14 mouse cellular contexts compared by ENCODE assay signal in genomic region chr2:75788511-75788910, GRCm38 (mm10).
"Had no signal": no experiment of that assay in that cellular context is flagged by ENCODE, and none has a peak within 500 bp of the region (broad histone marks: within the 10 kb centered on the region; RNA-seq: fewer than 3 reads in every experiment).

No protein-coding gene starts in this region.

- ATAC-seq: intestine, embryonic 15.5 days had no signal

- H3K27me3 ChIP-seq: intestine, embryonic 15.5 days; liver, embryonic 13.5 days; neural tube, embryonic 12.5 days; neural tube, embryonic 15.5 days; stomach, embryonic 15.5 days had no signal

- H3K27ac ChIP-seq: intestine, embryonic 15.5 days; kidney, postnatal 0 days; liver, embryonic 13.5 days; neural tube, embryonic 12.5 days; neural tube, embryonic 15.5 days; stomach, embryonic 15.5 days had no signal

- H3K4me3 ChIP-seq: intestine, embryonic 15.5 days; liver, embryonic 13.5 days; neural tube, embryonic 12.5 days; neural tube, embryonic 15.5 days; stomach, embryonic 15.5 days had no signal

- H3K36me3 ChIP-seq: intestine, embryonic 15.5 days; liver, embryonic 13.5 days; neural tube, embryonic 12.5 days; neural tube, embryonic 15.5 days; stomach, embryonic 15.5 days had no signal

- H3K9ac ChIP-seq: intestine, embryonic 15.5 days; liver, embryonic 13.5 days; neural tube, embryonic 12.5 days; neural tube, embryonic 15.5 days; stomach, embryonic 15.5 days had no signal

- H3K4me1 ChIP-seq: intestine, embryonic 15.5 days; liver, embryonic 13.5 days; neural tube, embryonic 12.5 days; stomach, embryonic 15.5 days had no signal

- DNase-seq: kidney, adult 11 months; kidney, postnatal 25 days; layer of hippocampus, adult 9-11 months; liver, embryonic 13.5 days; lung, adult 2 months; lung, postnatal 14 days; lung, postnatal 4 days; midbrain, embryonic 14.5 days; thymus, postnatal 25 days had no signal

- H3K9me3 ChIP-seq: intestine, embryonic 15.5 days; liver, embryonic 13.5 days; neural tube, embryonic 12.5 days; neural tube, embryonic 15.5 days; stomach, embryonic 15.5 days had no signal
